Mouse (Mus musculus) bone marrow, adult 2 months (tissue): ENCODE results near the gene Matn4.

Experiments
- CTCF ChIP-seq: fragments of 200-500 bp; IDR thresholded peaks from 2 replicates; pipeline ENCODE4 v1.5.1; 2011; ENCODE audit warnings: low read length, control low read depth; ENCODE audit not compliant: control insufficient read depth, insufficient read depth
- POLR2A ChIP-seq: fragments of 200-500 bp; IDR thresholded peaks from 2 replicates; pipeline ENCODE4 v1.6.1; 2011; ENCODE audit warnings: low read depth, mild to moderate bottlenecking, control low read depth, low read length, borderline replicate concordance; ENCODE audit not compliant: control insufficient read depth

DNA sequence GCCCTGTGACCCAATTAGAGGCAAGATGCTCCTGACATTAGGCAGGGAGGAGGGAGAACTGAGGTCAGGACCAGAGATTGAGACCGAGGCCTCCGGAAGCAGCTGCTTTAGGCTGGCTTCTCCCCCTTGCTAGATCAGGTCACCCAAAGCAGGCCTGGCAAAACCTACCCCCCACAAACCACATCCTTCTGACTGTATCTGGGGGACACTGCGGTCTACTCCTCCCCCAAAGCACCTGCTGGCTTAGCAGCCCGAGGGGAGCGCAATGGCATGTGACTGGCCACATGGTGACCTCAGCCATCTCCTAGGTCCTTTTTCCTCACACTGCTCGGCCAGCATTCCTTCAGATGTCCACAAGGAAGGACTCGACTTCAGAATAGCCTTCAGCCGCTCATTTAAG, 36.2 kb upstream of the Matn4 start:
- no peak for TF ChIP-seq CTCF
- no peak for TF ChIP-seq POLR2A
